ENCODE assay signal across 11 mouse cellular contexts in the genomic region with DNA sequence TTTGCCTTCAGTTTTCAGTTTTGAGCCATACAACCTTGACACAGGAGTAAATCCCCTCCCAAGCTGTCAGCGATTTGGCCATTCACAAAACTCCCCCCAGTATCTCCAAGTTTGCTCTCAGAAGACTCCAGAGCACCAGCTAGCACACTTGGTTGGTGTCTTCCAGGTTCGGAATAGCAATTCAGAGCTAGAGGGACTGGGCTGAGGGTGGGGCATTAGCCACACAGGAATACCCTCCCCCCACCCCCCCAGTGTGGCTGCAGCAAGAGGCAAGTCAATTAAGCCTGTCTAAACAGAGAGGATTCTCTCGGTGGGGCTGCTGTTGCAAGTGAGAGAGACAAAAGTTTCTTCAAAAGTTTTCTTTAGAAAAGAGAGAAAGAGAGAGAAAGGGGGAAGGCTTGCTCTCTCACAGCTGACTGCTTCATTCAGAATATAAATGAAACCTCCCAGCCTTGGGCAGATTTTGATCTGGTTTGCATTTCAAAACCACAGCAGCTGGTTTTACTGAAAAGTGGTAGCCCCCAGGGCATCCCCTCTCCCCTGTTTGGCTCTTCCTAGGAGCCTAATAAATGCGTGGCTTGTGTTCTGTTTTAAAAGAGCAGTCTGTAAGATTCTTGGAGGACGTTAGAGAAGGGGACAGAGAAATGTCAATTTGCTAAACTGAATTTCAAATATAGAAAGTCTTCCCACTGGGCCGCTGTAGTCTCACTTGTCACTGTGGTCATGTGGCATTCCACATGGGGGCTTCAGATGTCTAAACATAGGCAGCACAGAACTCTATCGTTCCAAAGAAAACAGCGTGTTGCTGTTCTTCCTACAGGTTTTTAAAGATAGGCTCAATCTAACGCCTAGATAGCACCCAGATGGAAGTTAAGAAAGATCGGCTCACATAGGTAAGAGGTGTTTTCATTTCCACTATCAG.
DNase-seq lines count a peak whose midpoint lies in the region; ATAC-seq and TF ChIP-seq lines count a peak whose summit lies in the region.
"Had no signal": no experiment of that assay in that cellular context is flagged by ENCODE, and none has a peak within 500 bp of the region (broad histone marks: within the 10 kb centered on the region; RNA-seq: fewer than 3 reads in every experiment).

No protein-coding gene starts in this region.

- no peak for TF ChIP-seq CTCF in kidney, postnatal 0 days (IDR thresholded peaks at IDR 0.05; ENCODE audit: low read depth)

- no peak for ATAC-seq in kidney, postnatal 0 days (replicated peaks; ENCODE audit: low FRiP score, low read depth)
- no peak for ATAC-seq in embryonic facial prominence, embryonic 13.5 days (ENCODE audit: insufficient number of reproducible peaks, insufficient read depth, low FRiP score, low TSS enrichment, low read depth)
- ATAC-seq in hindbrain, embryonic 16.5 days, result peak; percentile 86
- peak; percentile 56 for ATAC-seq in neural tube, embryonic 13.5 days (ENCODE audit: low read depth)
- ATAC-seq: inflammation-experienced regulatory T-cells, adult 6 months had no signal

- H3K4me3 ChIP-seq in kidney, postnatal 0 days (replicated peaks; ENCODE audit: low read depth, low read length), result no peak overlapping the region
- H3K4me3 ChIP-seq in embryonic facial prominence, embryonic 13.5 days, result no peak overlapping the region
- H3K4me3 ChIP-seq in hindbrain, embryonic 16.5 days (ENCODE audit: low read length), result no peak overlapping the region
- no peak overlapping the region for H3K4me3 ChIP-seq in neural tube, embryonic 13.5 days

- no peaks in the 10 kb centered on the region for H3K36me3 ChIP-seq in kidney, postnatal 0 days (ENCODE audit: insufficient read depth, low read length)
- no peaks in the 10 kb centered on the region for H3K36me3 ChIP-seq in embryonic facial prominence, embryonic 13.5 days
- H3K36me3 ChIP-seq in hindbrain, embryonic 16.5 days (ENCODE audit: control insufficient read depth, insufficient read depth, low read length), result no peaks in the 10 kb centered on the region
- H3K36me3 ChIP-seq in neural tube, embryonic 13.5 days, result no peaks in the 10 kb centered on the region

- DNase-seq in kidney, postnatal 0 days (ENCODE audit: low spot score), result no peak
- DNase-seq in kidney, postnatal 25 days, result no peak
- DNase-seq in spleen, postnatal 36 days (ENCODE audit: low spot score in 2 of 2), result no peak
- no peak for DNase-seq in cerebellum, postnatal 25 days
- no peak for DNase-seq in right cerebral cortex, postnatal 36 days (ENCODE audit: low spot score in 2 of 2)
- DNase-seq: cerebellum, postnatal 36 days had no signal

- no peaks in the 10 kb centered on the region for H3K9me3 ChIP-seq in kidney, postnatal 0 days (replicated peaks; ENCODE audit: low read length)
- no peaks in the 10 kb centered on the region for H3K9me3 ChIP-seq in embryonic facial prominence, embryonic 13.5 days
- H3K9me3 ChIP-seq in hindbrain, embryonic 16.5 days (ENCODE audit: control insufficient read depth, low read length), result no peaks in the 10 kb centered on the region
- no peaks in the 10 kb centered on the region for H3K9me3 ChIP-seq in neural tube, embryonic 13.5 days

- H3K27me3 ChIP-seq in kidney, postnatal 0 days (ENCODE audit: insufficient read depth, low read length), result no peaks in the 10 kb centered on the region
- no peaks in the 10 kb centered on the region for H3K27me3 ChIP-seq in embryonic facial prominence, embryonic 13.5 days
- H3K27me3 ChIP-seq in hindbrain, embryonic 16.5 days (replicated peaks; ENCODE audit: control insufficient read depth, insufficient read depth, low read length), result no peaks in the 10 kb centered on the region
- no peaks in the 10 kb centered on the region for H3K27me3 ChIP-seq in neural tube, embryonic 13.5 days

- H3K4me2 ChIP-seq in kidney, postnatal 0 days (ENCODE audit: low read length), result no peak overlapping the region
- H3K4me2 ChIP-seq in embryonic facial prominence, embryonic 13.5 days, result peak overlapping the region; percentile 54
- no peak overlapping the region for H3K4me2 ChIP-seq in hindbrain, embryonic 16.5 days (ENCODE audit: low read length)
- H3K4me2 ChIP-seq in neural tube, embryonic 13.5 days, result 0 out of 2 replicates have a peak overlapping the region, but pooled peaks have one; percentile 9

- peak overlapping the region; percentile 26; the same call in 1 of the 2 replicates for H3K27ac ChIP-seq in kidney, postnatal 0 days
- H3K27ac ChIP-seq in embryonic facial prominence, embryonic 13.5 days, result peak overlapping the region; percentile 75
- peak overlapping the region; percentile 40; the same call in 1 of the 2 replicates for H3K27ac ChIP-seq in hindbrain, embryonic 16.5 days (ENCODE audit: low read depth, low read length)
- H3K27ac ChIP-seq in neural tube, embryonic 13.5 days (replicated peaks), result peak overlapping the region; percentile 53
- H3K27ac ChIP-seq: liver, embryonic 14.5 days had no signal

- no peak overlapping the region for H3K9ac ChIP-seq in kidney, postnatal 0 days (ENCODE audit: low read depth, low read length)
- no peak overlapping the region for H3K9ac ChIP-seq in embryonic facial prominence, embryonic 13.5 days
- no peak overlapping the region for H3K9ac ChIP-seq in hindbrain, embryonic 16.5 days (ENCODE audit: low read depth, low read length)
- H3K9ac ChIP-seq in neural tube, embryonic 13.5 days, result no peak overlapping the region
- H3K9ac ChIP-seq: liver, embryonic 14.5 days had no signal

- H3K4me1 ChIP-seq in kidney, postnatal 0 days (replicated peaks; ENCODE audit: insufficient read depth, low read length), result 0 out of 2 replicates have a peak, but pooled peaks cover 6% of the 10 kb centered on the region
- peaks cover 36% of the 10 kb centered on the region for H3K4me1 ChIP-seq in embryonic facial prominence, embryonic 13.5 days
- H3K4me1 ChIP-seq in hindbrain, embryonic 16.5 days (ENCODE audit: control insufficient read depth, insufficient read depth, low read depth, low read length), result peaks cover 6% of the 10 kb centered on the region
- H3K4me1 ChIP-seq in neural tube, embryonic 13.5 days (replicated peaks), result peaks cover 26% of the 10 kb centered on the region

- 26% methylated on average over 10 of the region's 10 CpGs for WGBS in kidney, postnatal 0 days
- WGBS in embryonic facial prominence, embryonic 13.5 days, result 4% methylated on average over 10 of the region's 10 CpGs
- WGBS in hindbrain, embryonic 16.5 days, result 3% methylated on average over 10 of the region's 10 CpGs
- 11% methylated on average over 10 of the region's 10 CpGs for WGBS in neural tube, embryonic 13.5 days

Comparison
In these comparisons a context has a peak if more than half of its experiments do, and no peak if none do; other contexts are left out.
1. ATAC-seq: peak in hindbrain, embryonic 16.5 days (single experiment) and neural tube, embryonic 13.5 days (single experiment); none in kidney, postnatal 0 days (single experiment) and embryonic facial prominence, embryonic 13.5 days (single experiment).
2. H3K4me2 ChIP-seq: peak in embryonic facial prominence, embryonic 13.5 days (single experiment) and neural tube, embryonic 13.5 days (single experiment); none in kidney, postnatal 0 days (single experiment) and hindbrain, embryonic 16.5 days (single experiment).
3. Peak in every context shown above with its lines, with median percentiles within 50 percentile points of each other: H3K27ac ChIP-seq.